Mouse (Mus musculus): Measurements from ENCODE around the gene Sp100.
"Not testable (repeated sequence)": the region's sequence is repeated elsewhere in the genome, so short reads cannot be mapped to it uniquely, and the experiment has no call there.

DNA sequence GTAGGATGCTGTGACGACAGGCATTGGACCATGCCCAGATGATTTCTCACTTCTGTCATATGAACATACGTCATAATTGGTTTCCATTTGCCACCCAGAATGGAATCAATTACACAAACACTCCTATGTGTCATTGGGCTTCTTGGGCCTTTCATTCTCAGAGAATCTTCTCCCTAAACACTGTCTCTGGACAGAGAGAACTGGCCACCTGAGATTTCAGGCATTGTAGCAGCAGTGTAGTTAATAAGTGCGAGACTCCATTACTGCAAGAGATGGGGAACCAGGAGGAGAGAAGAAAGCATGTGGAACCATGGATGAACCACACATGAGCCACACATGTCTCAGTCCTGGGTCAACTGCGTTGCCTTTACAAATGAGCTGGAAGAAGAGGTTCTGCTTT lies 41.4 kb upstream of the Sp100 start:
- TF ChIP-seq CTCF (conservative IDR thresholded peaks at IDR 0.05; ENCODE audit: insufficient read depth, insufficient read length, low read depth, low read length); POLR2A (IDR thresholded peaks at IDR 0.05; ENCODE audit: low read depth, low read length): not testable (repeated sequence)

Data from kidney, adult 2 months (tissue).